Comparison of ENCODE assay signal across 1 mouse cellular context in genomic region chr7:143783378-143783995, GRCm38 (mm10).
TF ChIP-seq lines count a peak whose summit lies in the region.

No protein-coding gene starts in this region.

TF ChIP-seq in CH12.LX, 34 proteins besides CTCF, POLR2A, EP300 and RAD21 (continued from another document):
- TF ChIP-seq MEF2A (IDR thresholded peaks at IDR 0.05; ENCODE audit: borderline replicate concordance, low read depth, low read length) = no peak
- TF ChIP-seq MYC (IDR thresholded peaks at IDR 0.05; ENCODE audit: low read depth, low read length) = no peak
- no peak for TF ChIP-seq CHD1 (IDR thresholded peaks at IDR 0.05; ENCODE audit: low read depth, low read length)
- no peak for TF ChIP-seq MXI1 (IDR thresholded peaks at IDR 0.05; ENCODE audit: low read depth, low read length)
- TF ChIP-seq RCOR1 (conservative IDR thresholded peaks at IDR 0.05; ENCODE audit: low read depth, low read length) = no peak
- TF ChIP-seq SIN3A (IDR thresholded peaks at IDR 0.05; ENCODE audit: low read length) = no peak
- no peak for TF ChIP-seq MAX (IDR thresholded peaks at IDR 0.05; ENCODE audit: low read length)
